Mouse (Mus musculus): ENCODE results near the gene Tgif2.

DNA sequence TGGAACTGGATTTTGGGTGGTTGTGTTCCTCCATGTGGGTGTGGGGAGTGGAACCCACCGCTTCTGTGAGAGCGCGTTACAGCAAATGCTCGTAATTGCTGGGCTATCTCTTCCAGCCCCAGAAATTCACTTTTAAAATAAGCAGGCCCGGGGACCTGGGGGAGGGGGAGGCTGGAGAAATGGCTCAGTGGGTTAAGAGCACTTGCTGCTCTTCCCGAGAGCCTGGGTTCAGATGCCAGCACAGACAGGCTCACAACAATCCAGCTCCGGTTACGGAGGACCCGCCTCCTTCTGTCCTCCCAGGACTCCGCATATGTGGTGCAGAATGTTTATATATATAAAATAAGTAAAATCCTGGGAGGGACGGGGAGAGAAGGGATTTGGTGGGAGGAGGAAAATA lies 2.9 kb downstream of the Tgif2 start:
- TF ChIP-seq CTCF (IDR thresholded peaks at IDR 0.05; ENCODE audit: low read depth): no peak
- no peak for TF ChIP-seq EP300 (IDR thresholded peaks at IDR 0.05; ENCODE audit: low read depth)

All from liver, embryonic 14.5 days (tissue).